Mouse (Mus musculus) CD4-positive, CD25-positive, alpha-beta regulatory T cell (primary cell): Measurements from ENCODE around the gene Pnpla1. TPM values are rescaled to one million over a fixed set of nuclear protein-coding genes. Genes with fewer than 3 reads are reported as not detected.

Experiments
- polyA plus RNA-seq: library from polyadenylated mRNA; unstranded; fragments of 100-300 nt; shearing (Covaris generic); gene quantifications from one replicate; pipeline ENCODE4 v1.2.1, GENCODE M21; 2017

The Pnpla1 gene
- not detected for polyA plus RNA-seq

GRCm38 (mm10) chr17:28858205-28858604, at the start of gene Pnpla1:
Gene Pnpla1, plus strand, starts transcription at chr17:28858411.

GRCm38 (mm10) chr17:28915060-28915628, 56.9 kb downstream of the Pnpla1 start, which contains the start of gene 4930539E08Rik:
Gene 4930539E08Rik, minus strand, starts transcription at chr17:28915324.

Other genes with a start within 250 kb of the Pnpla1 start
- gene Srpk1, start 235.7 kb upstream of the Pnpla1 start, polyA plus RNA-seq = 225 TPM
- 0.38 TPM for gene Slc26a8, start 168.2 kb upstream of the Pnpla1 start, polyA plus RNA-seq
- gene Mapk14, start 167.1 kb upstream of the Pnpla1 start, polyA plus RNA-seq = 103 TPM
- 5.7 TPM for gene AC170998.1, start 132.3 kb upstream of the Pnpla1 start, polyA plus RNA-seq
- not detected for gene Mapk13, start 89.1 kb upstream of the Pnpla1 start, polyA plus RNA-seq
- 12.3 TPM for gene Brpf3, start 57.3 kb upstream of the Pnpla1 start, polyA plus RNA-seq
- 2.6 TPM for gene 4930539E08Rik, start 56.9 kb downstream of the Pnpla1 start, polyA plus RNA-seq
- not detected for gene Pxt1, start 85.4 kb downstream of the Pnpla1 start, polyA plus RNA-seq
- 76.3 TPM for gene Kctd20, start 93.5 kb downstream of the Pnpla1 start, polyA plus RNA-seq
- 351 TPM for gene Stk38, start 149.6 kb downstream of the Pnpla1 start, polyA plus RNA-seq
- gene Srsf3, start 174.2 kb downstream of the Pnpla1 start, polyA plus RNA-seq = 475 TPM
- gene Cdkn1a, start 232.6 kb downstream of the Pnpla1 start, polyA plus RNA-seq = 1.1 TPM